Mouse (Mus musculus) olfactory bulb, adult 2 months (tissue): ENCODE data around the gene Rnf152.

Experiments used
- CTCF ChIP-seq: fragments of 200-500 bp; IDR thresholded peaks from 2 replicates; pipeline ENCODE4 v1.5.1; 2012; ENCODE audit warnings: low read depth, mild to moderate bottlenecking, low read length, moderate library complexity; ENCODE audit not compliant: insufficient read depth
- POLR2A ChIP-seq: fragments of 200-500 bp; IDR thresholded peaks from 2 replicates; pipeline ENCODE4 v1.6.1; 2012; ENCODE audit warnings: mild to moderate bottlenecking, low read depth, low read length, moderate library complexity; ENCODE audit not compliant: insufficient read depth

DNA sequence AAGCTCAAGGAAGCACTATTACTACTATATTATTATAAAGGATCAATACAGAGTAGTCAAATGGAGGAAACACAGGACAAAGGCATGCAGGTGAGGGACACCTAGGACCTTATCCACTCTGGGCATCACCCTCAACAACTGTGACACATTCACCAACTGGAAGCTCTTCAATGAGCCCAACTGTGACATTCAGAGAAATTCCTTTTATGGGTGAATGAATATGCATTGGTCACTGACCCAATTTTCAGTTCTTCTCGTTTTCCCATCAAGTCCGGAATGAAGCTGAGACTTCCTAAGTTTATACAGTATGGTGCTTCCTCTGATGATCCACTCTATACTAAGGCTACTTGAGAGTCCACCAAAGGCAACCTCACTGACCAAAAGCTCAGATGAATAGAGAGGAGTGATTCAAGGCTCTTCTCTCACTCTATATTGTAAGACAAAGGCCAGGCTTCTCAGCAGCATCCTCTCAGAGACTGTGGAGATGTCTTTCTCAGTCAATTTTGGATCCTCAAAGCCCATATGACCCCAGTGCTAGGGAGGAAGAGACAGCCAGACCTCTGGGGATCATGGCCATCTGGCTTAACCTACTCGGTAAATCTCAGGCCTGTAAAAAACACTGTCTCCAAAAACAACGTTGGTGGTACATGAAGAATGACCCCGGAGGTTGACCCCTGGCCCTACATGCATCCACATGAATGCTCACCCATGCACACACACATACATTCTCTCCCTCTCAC is 25.8 kb downstream of the Rnf152 start:
- TF ChIP-seq CTCF (no peak), POLR2A (no peak)
